Mouse (Mus musculus) liver, adult 2 months (tissue): ENCODE measurements around the gene Acoxl. TPM values are rescaled to one million over a fixed set of nuclear protein-coding genes. Genes with fewer than 3 reads are reported as not detected.

Experiments
- DNase-seq: peaks from one replicate; pipeline ENCODE4 v3.0.0-alpha.2; 2011; ENCODE audit warnings: low read depth, low spot score; ENCODE audit errors: extremely low read depth
- H3K27ac ChIP-seq: fragments of 200-500 bp; replicated peaks from 2 replicates; pipeline ENCODE4 v1.5.1; 2012; ENCODE audit warnings: low read depth, mild to moderate bottlenecking, control low read depth, inconsistent platforms, low read length; ENCODE audit not compliant: insufficient read depth
- H3K27me3 ChIP-seq: fragments of 200-500 bp; 2 replicates; pipeline ENCODE4 v1.6.1; 2012; ENCODE audit warnings: mild to moderate bottlenecking, moderate library complexity, low read length, inconsistent platforms; ENCODE audit not compliant: control insufficient read depth, insufficient read depth
- H3K36me3 ChIP-seq: fragments of 200-500 bp; 2 replicates; pipeline ENCODE4 v1.6.1; 2012; ENCODE audit warnings: low read length, inconsistent platforms; ENCODE audit not compliant: control insufficient read depth, insufficient read depth
- H3K4me1 ChIP-seq: fragments of 200-500 bp; 2 replicates; pipeline ENCODE4 v1.6.1; 2011; ENCODE audit warnings: low read length; ENCODE audit not compliant: control insufficient read depth, insufficient read depth
- H3K4me3 ChIP-seq: fragments of 200-500 bp; 2 replicates; pipeline ENCODE4 v1.5.1; 2011; ENCODE audit warnings: low read depth, mild to moderate bottlenecking, control low read depth, low read length, moderate library complexity; ENCODE audit not compliant: insufficient read depth
- H3K79me2 ChIP-seq: fragments of 200-500 bp; 2 replicates; pipeline ENCODE4 v1.6.1; 2012; ENCODE audit warnings: inconsistent platforms, mild to moderate bottlenecking, low read length, moderate library complexity; ENCODE audit not compliant: control insufficient read depth, insufficient read depth
- H3K9ac ChIP-seq: fragments of 200-500 bp; 2 replicates; pipeline ENCODE4 v1.6.1; 2012; ENCODE audit warnings: low read depth, mild to moderate bottlenecking, control low read depth, inconsistent platforms, low read length
- CTCF ChIP-seq: fragments of 200-500 bp; IDR thresholded peaks from 2 replicates; pipeline ENCODE4 v1.5.1; 2011; ENCODE audit warnings: low read depth, low read length, control low read depth
- POLR2A ChIP-seq: fragments of 200-500 bp; IDR thresholded peaks from 2 replicates; pipeline ENCODE4 v1.6.1; 2011; ENCODE audit warnings: low read length, control low read depth; ENCODE audit not compliant: insufficient read depth; ENCODE audit errors: extremely low read depth
- WGBS: fragments of 180-500 bp; shearing (Covaris S2); methylation state at CpG from one replicate; pipeline ENCODE4 v1.1.7; 2018; 5-methylcytosine and 5-hydroxymethylcytosine counted together
- polyA plus RNA-seq: library from polyadenylated mRNA; depleted of rRNA; stranded (reverse); fragments of >200 nt; gene quantifications from 2 replicates; pipeline ENCODE4 v1.2.3, GENCODE M21; 2012; rRNA removed
- total RNA-seq: library from RNA; depleted of rRNA; stranded (reverse); fragments of >200 nt; gene quantifications from 2 replicates; pipeline ENCODE4 v1.2.3, GENCODE M21; 2014; rRNA removed

Gene Acoxl
- total RNA-seq = not detected in 2 replicates
- 0.04 TPM in 1 of 2 replicates, not detected in the other for polyA plus RNA-seq

DNA sequence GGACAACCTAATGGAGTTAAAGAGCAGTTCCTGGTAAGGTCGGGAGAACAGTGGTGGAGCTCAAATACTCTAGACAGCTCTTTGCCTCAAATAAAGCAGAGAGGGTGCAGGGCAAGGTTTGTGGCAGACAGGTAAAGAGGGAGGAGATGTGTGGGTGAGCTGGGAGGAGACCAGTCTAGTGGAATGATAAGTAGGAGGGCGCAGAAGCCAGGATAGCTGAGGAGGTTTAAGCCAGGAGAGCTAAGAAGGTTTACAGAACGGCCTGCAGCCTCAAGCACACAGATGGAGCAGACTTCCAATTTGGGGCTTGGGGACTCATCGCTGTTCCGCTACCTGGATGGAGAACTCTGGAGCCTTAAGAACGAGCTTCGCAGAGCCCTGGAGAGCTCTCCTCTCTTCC is at the start of gene Acoxl:
Gene Acoxl (plus strand): TSS at position 301 of the 400 bp plus-strand sequence.
- Histone ChIP-seq H3K4me1 (no peaks in the 10 kb centered on the region), H3K27me3 (peaks cover 12% of the 10 kb centered on the region; the same call in 1 of the 2 replicates), H3K36me3 (no peaks in the 10 kb centered on the region), H3K9ac (no peak within 1 kb of the TSS), H3K27ac (no peak within 1 kb of the TSS), H3K4me3 (no peak within 1 kb of the TSS), H3K79me2 (no peaks in the 10 kb centered on the region)
- DNase-seq = no peak
- WGBS = 49% methylated on average over 7 of the region's 7 CpGs
- TF ChIP-seq POLR2A (no peak), CTCF (no peak)

DNA sequence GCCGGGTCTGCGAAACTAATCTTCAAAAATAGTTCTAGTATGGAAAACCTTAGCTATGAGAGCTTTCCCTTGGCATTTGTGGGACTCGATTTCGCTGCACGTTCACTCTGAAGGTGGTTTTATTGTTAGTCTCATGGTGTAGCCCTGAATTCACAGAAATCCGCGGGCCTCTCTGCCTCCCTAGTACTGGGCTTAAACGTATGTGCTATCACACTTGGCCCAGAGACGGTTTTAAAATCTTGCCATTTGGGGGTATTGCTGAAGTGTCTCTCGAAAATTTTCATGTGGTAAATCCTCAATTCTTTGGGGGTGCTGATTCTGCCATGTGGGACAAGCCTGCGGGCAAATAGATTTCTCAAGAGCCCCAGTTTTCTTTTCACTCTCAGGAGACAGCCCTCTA is 49.5 kb upstream of the Acoxl start:
- whole genome bisulfite sequencing = 2% methylated on average over 11 of the region's 11 CpGs
- Histone ChIP-seq H3K4me3 (peak overlapping the region; percentile 71), H3K27ac (peak overlapping the region; percentile 41), H3K27me3 (no peaks in the 10 kb centered on the region), H3K9ac (peak overlapping the region; percentile 65), H3K36me3 (no peaks in the 10 kb centered on the region), H3K4me1 (peaks cover 5% of the 10 kb centered on the region; the same call in 1 of the 2 replicates), H3K79me2 (no peaks in the 10 kb centered on the region)
- no peak for DNase-seq
- TF ChIP-seq POLR2A = no peak
- no peak for TF ChIP-seq CTCF

- H3K27me3 ChIP-seq = no peaks in the 10 kb centered on the region
- H3K4me1 ChIP-seq = peaks cover 5% of the 10 kb centered on the region; the same call in 1 of the 2 replicates
- no peak for TF ChIP-seq POLR2A
- TF ChIP-seq CTCF = no peak
- no peaks in the 10 kb centered on the region for H3K36me3 ChIP-seq
- DNase-seq = peak; percentile 59
- no peak overlapping the region for H3K4me3 ChIP-seq
- no peak overlapping the region for H3K27ac ChIP-seq
- 25% methylated on average over 9 of the region's 9 CpGs for WGBS
- peak overlapping the region; percentile 18; the same call in 1 of the 2 replicates for H3K9ac ChIP-seq
- H3K79me2 ChIP-seq = no peaks in the 10 kb centered on the region
These were observed 48.9 kb upstream of the Acoxl start for GRCm38 (mm10) chr2:127789651-127790270.

DNA sequence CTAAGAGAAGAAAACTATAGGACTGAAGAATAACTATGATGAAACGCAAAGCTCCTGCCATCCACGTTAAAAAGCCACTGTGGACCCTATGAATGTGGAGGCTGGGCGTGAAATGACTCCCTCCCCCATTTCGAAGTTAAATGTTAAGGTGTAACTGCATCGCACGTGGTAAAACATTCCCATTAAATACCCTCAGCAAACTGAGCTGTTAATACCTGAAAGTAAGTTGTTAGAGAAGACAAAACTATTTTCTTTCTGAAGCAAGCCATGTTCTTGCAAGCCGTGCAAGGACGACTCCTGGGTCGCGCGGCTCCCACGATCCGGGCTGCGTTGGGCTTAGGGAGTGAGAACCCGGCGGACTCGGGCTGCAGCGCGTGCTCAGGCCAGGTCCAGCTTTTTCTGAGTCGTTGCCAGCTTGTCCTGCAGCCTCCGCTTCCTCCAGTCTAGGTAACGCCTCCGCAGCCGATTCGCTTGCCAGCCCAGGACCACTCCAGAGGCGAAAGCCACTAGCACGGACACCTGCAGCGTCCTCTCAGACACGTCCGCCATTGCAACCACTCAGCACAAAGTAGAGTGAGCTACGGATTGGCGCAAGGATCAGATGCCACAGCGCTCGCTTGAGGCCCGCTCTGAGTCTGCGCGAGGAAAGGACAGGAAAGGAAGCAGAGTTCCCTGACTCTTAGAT is 46.6 kb upstream of the Acoxl start, which contains the start of gene Mtln:
Gene Mtln (minus strand): TSS at position 570 of the 685 bp plus-strand sequence.
- 0 out of 2 replicates have a peak within 1 kb of the TSS, but pooled peaks have one; percentile 0 for H3K27ac ChIP-seq
- H3K27me3 ChIP-seq = no peaks in the 10 kb centered on the region
- peak within 1 kb of the TSS; percentile 67 for H3K4me3 ChIP-seq
- no peaks in the 10 kb centered on the region for H3K79me2 ChIP-seq
- DNase-seq = peak; percentile 80
- 1% methylated on average over 37 of the region's 37 CpGs for WGBS
- H3K9ac ChIP-seq = peak within 1 kb of the TSS; percentile 62
- TF ChIP-seq CTCF = no peak
- TF ChIP-seq POLR2A = peak; percentile 55; the same call in 1 of the 2 replicates
- H3K4me1 ChIP-seq = peaks cover 5% of the 10 kb centered on the region; the same call in 1 of the 2 replicates
- no peaks in the 10 kb centered on the region for H3K36me3 ChIP-seq

GRCm38 (mm10) chr2:127831401-127832102 is 7.1 kb upstream of the Acoxl start, which contains the start of gene Bub1:
Gene Bub1, minus strand, starts transcription at chr2:127831865.
- no peaks in the 10 kb centered on the region for H3K36me3 ChIP-seq
- no peaks in the 10 kb centered on the region for H3K79me2 ChIP-seq
- WGBS = under 1% methylated on average over 56 of the region's 56 CpGs
- H3K27ac ChIP-seq = no peak within 1 kb of the TSS
- H3K9ac ChIP-seq = no peak within 1 kb of the TSS
- TF ChIP-seq POLR2A (0 out of 2 replicates have a peak, but pooled peaks have one; percentile 19), CTCF (no peak)
- peak within 1 kb of the TSS; percentile 56 for H3K4me3 ChIP-seq
- peak; percentile 70 for DNase-seq
- H3K4me1 ChIP-seq = peaks cover 2% of the 10 kb centered on the region; the same call in 1 of the 2 replicates
- H3K27me3 ChIP-seq = no peaks in the 10 kb centered on the region
